Mouse (Mus musculus) heart, adult 2 months (tissue): Measurements from ENCODE around the gene Trmu.

Experiments
- CTCF ChIP-seq: fragments of 200-600 bp; IDR thresholded peaks from 2 replicates; pipeline ENCODE4 v1.8.1; 2022; ENCODE audit warnings: antibody characterized with exemption, mild to moderate bottlenecking, moderate library complexity
- EP300 ChIP-seq: fragments of 200-500 bp; IDR thresholded peaks from 2 replicates; pipeline ENCODE4 v1.6.1; 2011; ENCODE audit warnings: low read depth, low read length, control low read depth; ENCODE audit not compliant: insufficient read depth
- POLR2A ChIP-seq: fragments of 200-500 bp; IDR thresholded peaks from 2 replicates; pipeline ENCODE4 v1.6.1; 2011; ENCODE audit warnings: mild to moderate bottlenecking, low read depth, low read length, control low read depth; ENCODE audit not compliant: insufficient read depth

GRCm38 (mm10) chr15:85892498-85893118 lies 13.5 kb downstream of the Trmu start:
- TF ChIP-seq CTCF (no peak), EP300 (no peak), POLR2A (no peak)
